Mouse (Mus musculus): ENCODE measurements around the gene Trim65. TPM values are rescaled to one million over a fixed set of nuclear protein-coding genes. Genes with fewer than 3 reads are reported as not detected.

Gene Trim65
- polyA plus RNA-seq, 1 experiment from 2014 or later = 0.97 TPM

GRCm38 (mm10) chr11:116079511-116079910, 51.4 kb downstream of the Trim65 start:
- H3K27ac ChIP-seq (ENCODE audit: low read depth, low read length) = no peak overlapping the region
- DNase-seq (ENCODE audit: low spot score) = no peak
- no peak overlapping the region for H3K4me2 ChIP-seq (ENCODE audit: low read length)
- ATAC-seq = no peak
- H3K27me3 ChIP-seq (replicated peaks; ENCODE audit: control insufficient read depth, insufficient read depth, low read length) = no peaks in the 10 kb centered on the region
- no peaks in the 10 kb centered on the region for H3K9me3 ChIP-seq (replicated peaks; ENCODE audit: control insufficient read depth, low read length)
- H3K4me3 ChIP-seq (ENCODE audit: low read depth, low read length) = no peak overlapping the region
- peaks cover 54% of the 10 kb centered on the region for H3K36me3 ChIP-seq (ENCODE audit: control insufficient read depth, insufficient read depth, low read length)
- no peak overlapping the region for H3K9ac ChIP-seq (ENCODE audit: low read length)
- WGBS = 85% methylated on average over 10 of the region's 10 CpGs
- no peaks in the 10 kb centered on the region for H3K4me1 ChIP-seq (ENCODE audit: control insufficient read depth, insufficient read depth, low read length)

GRCm38 (mm10) chr11:116078676-116079320, 52.1 kb downstream of the Trim65 start:
- Histone ChIP-seq H3K4me2 (ENCODE audit: low read length) (no peak overlapping the region), H3K4me1 (ENCODE audit: control insufficient read depth, insufficient read depth, low read length) (no peaks in the 10 kb centered on the region), H3K9ac (ENCODE audit: low read length) (no peak overlapping the region), H3K4me3 (ENCODE audit: low read depth, low read length) (no peak overlapping the region), H3K36me3 (ENCODE audit: control insufficient read depth, insufficient read depth, low read length) (peaks cover 52% of the 10 kb centered on the region), H3K9me3 (replicated peaks; ENCODE audit: control insufficient read depth, low read length) (no peaks in the 10 kb centered on the region), H3K27ac (ENCODE audit: low read depth, low read length) (no peak overlapping the region), H3K27me3 (replicated peaks; ENCODE audit: control insufficient read depth, insufficient read depth, low read length) (no peaks in the 10 kb centered on the region)
- DNase-seq (ENCODE audit: low spot score) = no peak
- 42% methylated on average over 10 of the region's 10 CpGs for WGBS
- ATAC-seq = no peak

GRCm38 (mm10) chr11:116078221-116078620, 52.7 kb downstream of the Trim65 start:
- H3K9me3 ChIP-seq (replicated peaks; ENCODE audit: control insufficient read depth, low read length) = no peaks in the 10 kb centered on the region
- no peak overlapping the region for H3K4me3 ChIP-seq (ENCODE audit: low read depth, low read length)
- no peaks in the 10 kb centered on the region for H3K4me1 ChIP-seq (ENCODE audit: control insufficient read depth, insufficient read depth, low read length)
- no peak overlapping the region for H3K27ac ChIP-seq (ENCODE audit: low read depth, low read length)
- peak; percentile 45 for ATAC-seq
- peak overlapping the region; percentile 51 for H3K9ac ChIP-seq (ENCODE audit: low read length)
- no peaks in the 10 kb centered on the region for H3K27me3 ChIP-seq (replicated peaks; ENCODE audit: control insufficient read depth, insufficient read depth, low read length)
- WGBS = 17% methylated on average over 16 of the region's 16 CpGs
- peak overlapping the region; percentile 43 for H3K4me2 ChIP-seq (ENCODE audit: low read length)
- peaks cover 46% of the 10 kb centered on the region for H3K36me3 ChIP-seq (ENCODE audit: control insufficient read depth, insufficient read depth, low read length)
- peak; percentile 23 for DNase-seq (ENCODE audit: low spot score)

- Histone ChIP-seq H3K9me3 (replicated peaks; ENCODE audit: control insufficient read depth, low read length) (no peaks in the 10 kb centered on the region), H3K4me2 (ENCODE audit: low read length) (peak within 1 kb of the TSS; percentile 43), H3K36me3 (ENCODE audit: control insufficient read depth, insufficient read depth, low read length) (peaks cover 42% of the 10 kb centered on the region), H3K4me3 (ENCODE audit: low read depth, low read length) (no peak within 1 kb of the TSS), H3K27me3 (replicated peaks; ENCODE audit: control insufficient read depth, insufficient read depth, low read length) (no peaks in the 10 kb centered on the region), H3K4me1 (ENCODE audit: control insufficient read depth, insufficient read depth, low read length) (no peaks in the 10 kb centered on the region), H3K27ac (ENCODE audit: low read depth, low read length) (no peak within 1 kb of the TSS), H3K9ac (ENCODE audit: low read length) (peak within 1 kb of the TSS; percentile 51)
- 74% methylated on average over 22 of the region's 22 CpGs for WGBS
- ATAC-seq = no peak; the same call in 1 of the 2 replicates
- DNase-seq (ENCODE audit: low spot score) = no peak
Measured at GRCm38 (mm10) chr11:116077446-116078204, 53.3 kb downstream of the Trim65 start, which contains the start of gene Unc13d. TSS of gene Unc13d (minus strand) at chr11:116077961.

- no peak for ATAC-seq
- Histone ChIP-seq H3K9me3 (replicated peaks; ENCODE audit: control insufficient read depth, low read length) (no peaks in the 10 kb centered on the region), H3K36me3 (ENCODE audit: control insufficient read depth, insufficient read depth, low read length) (peaks cover 34% of the 10 kb centered on the region), H3K4me1 (ENCODE audit: control insufficient read depth, insufficient read depth, low read length) (no peaks in the 10 kb centered on the region), H3K27ac (ENCODE audit: low read depth, low read length) (no peak overlapping the region), H3K9ac (ENCODE audit: low read length) (no peak overlapping the region), H3K27me3 (replicated peaks; ENCODE audit: control insufficient read depth, insufficient read depth, low read length) (no peaks in the 10 kb centered on the region), H3K4me3 (ENCODE audit: low read depth, low read length) (no peak overlapping the region), H3K4me2 (ENCODE audit: low read length) (no peak overlapping the region)
- 89% methylated on average over 7 of the region's 7 CpGs for WGBS
- no peak for DNase-seq (ENCODE audit: low spot score)
Measured at GRCm38 (mm10) chr11:116076836-116077235, 54.1 kb downstream of the Trim65 start.

GRCm38 (mm10) chr11:116076266-116076540, 54.7 kb downstream of the Trim65 start:
- H3K9me3 ChIP-seq (replicated peaks; ENCODE audit: control insufficient read depth, low read length) = no peaks in the 10 kb centered on the region
- 63% methylated on average over 7 of the region's 7 CpGs for WGBS
- ATAC-seq = no peak
- no peaks in the 10 kb centered on the region for H3K4me1 ChIP-seq (ENCODE audit: control insufficient read depth, insufficient read depth, low read length)
- no peak overlapping the region for H3K4me3 ChIP-seq (ENCODE audit: low read depth, low read length)
- H3K9ac ChIP-seq (ENCODE audit: low read length) = peak overlapping the region; percentile 8; the same call in 1 of the 2 replicates
- no peak overlapping the region for H3K27ac ChIP-seq (ENCODE audit: low read depth, low read length)
- H3K27me3 ChIP-seq (replicated peaks; ENCODE audit: control insufficient read depth, insufficient read depth, low read length) = no peaks in the 10 kb centered on the region
- H3K36me3 ChIP-seq (ENCODE audit: control insufficient read depth, insufficient read depth, low read length) = peaks cover 28% of the 10 kb centered on the region
- no peak overlapping the region for H3K4me2 ChIP-seq (ENCODE audit: low read length)
- no peak for DNase-seq (ENCODE audit: low spot score)

- no peaks in the 10 kb centered on the region for H3K27me3 ChIP-seq (replicated peaks; ENCODE audit: control insufficient read depth, insufficient read depth, low read length)
- H3K9ac ChIP-seq (ENCODE audit: low read length) = peak overlapping the region; percentile 8; the same call in 1 of the 2 replicates
- H3K4me3 ChIP-seq (ENCODE audit: low read depth, low read length) = no peak overlapping the region
- H3K4me1 ChIP-seq (ENCODE audit: control insufficient read depth, insufficient read depth, low read length) = no peaks in the 10 kb centered on the region
- peaks cover 23% of the 10 kb centered on the region for H3K36me3 ChIP-seq (ENCODE audit: control insufficient read depth, insufficient read depth, low read length)
- 62% methylated on average over 20 of the region's 20 CpGs for WGBS
- no peak for ATAC-seq
- no peak overlapping the region for H3K4me2 ChIP-seq (ENCODE audit: low read length)
- H3K27ac ChIP-seq (ENCODE audit: low read depth, low read length) = no peak overlapping the region
- H3K9me3 ChIP-seq (replicated peaks; ENCODE audit: control insufficient read depth, low read length) = no peaks in the 10 kb centered on the region
- no peak for DNase-seq (ENCODE audit: low spot score)
Measured at GRCm38 (mm10) chr11:116075539-116076265, 55.2 kb downstream of the Trim65 start.

GRCm38 (mm10) chr11:116074436-116074991, 56.4 kb downstream of the Trim65 start:
- H3K9ac ChIP-seq (ENCODE audit: low read length) = no peak overlapping the region
- H3K27me3 ChIP-seq (replicated peaks; ENCODE audit: control insufficient read depth, insufficient read depth, low read length) = no peaks in the 10 kb centered on the region
- WGBS = 68% methylated on average over 7 of the region's 7 CpGs
- peaks cover 11% of the 10 kb centered on the region for H3K36me3 ChIP-seq (ENCODE audit: control insufficient read depth, insufficient read depth, low read length)
- ATAC-seq (no peak), DNase-seq (ENCODE audit: low spot score) (no peak)
- H3K27ac ChIP-seq (ENCODE audit: low read depth, low read length) = no peak overlapping the region
- H3K4me2 ChIP-seq (ENCODE audit: low read length) = no peak overlapping the region
- H3K9me3 ChIP-seq (replicated peaks; ENCODE audit: control insufficient read depth, low read length) = no peaks in the 10 kb centered on the region
- H3K4me1 ChIP-seq (ENCODE audit: control insufficient read depth, insufficient read depth, low read length) = no peaks in the 10 kb centered on the region
- no peak overlapping the region for H3K4me3 ChIP-seq (ENCODE audit: low read depth, low read length)

Measured in forebrain, embryonic 14.5 days (tissue).